Mouse (Mus musculus) embryonic fibroblast, embryonic 13.5 days (primary cell): ENCODE measurements at regions not wholly inside any gene's neighbourhood (a gene's known extent, or its start where the extent isn't known, plus 50 kb on each side); places are given as distances from the start of the nearest gene placed in this dataset.

Experiments
- CTCF ChIP-seq: IDR thresholded peaks from 2 replicates; pipeline ENCODE4 v1.5.1; 2011; ENCODE audit warnings: mild to moderate bottlenecking, control low read depth, low read length, moderate library complexity, borderline replicate concordance; ENCODE audit not compliant: insufficient read depth
- POLR2A ChIP-seq: IDR thresholded peaks from 2 replicates; pipeline ENCODE4 v1.6.1; 2011; ENCODE audit warnings: low read depth, mild to moderate bottlenecking, control low read depth, low read length, moderate library complexity

- no peak for TF ChIP-seq POLR2A
- TF ChIP-seq CTCF: no peak
Observed at GRCm38 (mm10) chr3:133993971-133994370, 242.3 kb upstream of the Cxxc4 start.
